Mouse (Mus musculus): ENCODE data around the gene Mvb12b. TPM values are rescaled to one million over a fixed set of nuclear protein-coding genes. Genes with fewer than 3 reads are reported as not detected.

Gene Mvb12b
- polyA plus RNA-seq, 1 experiment from 2014 or later: 85.8 TPM

DNA sequence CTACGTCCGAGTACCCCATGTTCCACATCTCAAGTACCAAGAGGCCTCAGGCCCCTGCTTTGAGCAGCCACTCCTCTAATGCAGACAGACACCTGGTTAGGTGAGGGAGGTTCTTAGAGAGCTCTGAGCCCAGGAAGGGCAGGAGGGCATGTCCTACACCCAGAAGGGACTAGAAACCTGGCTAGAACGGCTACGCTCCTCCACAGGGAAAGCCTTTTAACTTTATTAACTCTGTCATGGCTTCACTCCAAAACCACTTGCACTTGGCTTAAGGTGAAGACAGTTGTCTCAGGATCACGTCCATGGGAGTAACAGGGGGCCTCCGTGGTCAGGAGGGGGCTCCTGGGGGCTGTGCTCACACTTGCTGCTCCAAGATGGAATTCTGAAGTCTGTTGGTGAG lies 125.5 kb downstream of the Mvb12b start:
- H3K27ac ChIP-seq (replicated peaks): no peak overlapping the region
- WGBS: 77% methylated on average over 6 of the region's 6 CpGs
- no peak overlapping the region for H3K4me2 ChIP-seq (replicated peaks)
- H3K9me3 ChIP-seq: no peaks in the 10 kb centered on the region
- ATAC-seq (replicated peaks): no peak
- H3K4me1 ChIP-seq: peaks cover 33% of the 10 kb centered on the region
- no peaks in the 10 kb centered on the region for H3K27me3 ChIP-seq
- no peak overlapping the region for H3K9ac ChIP-seq (replicated peaks)
- peaks cover 3% of the 10 kb centered on the region; the same call in 1 of the 2 replicates for H3K36me3 ChIP-seq
- no peak overlapping the region for H3K4me3 ChIP-seq

GRCm38 (mm10) chr2:33760571-33760991 lies 127.2 kb downstream of the Mvb12b start:
- no peaks in the 10 kb centered on the region for H3K9me3 ChIP-seq
- H3K4me2 ChIP-seq (replicated peaks): no peak overlapping the region
- WGBS: 51% methylated on average over 13 of the region's 13 CpGs
- H3K27me3 ChIP-seq: no peaks in the 10 kb centered on the region
- ATAC-seq (replicated peaks): no peak
- no peak overlapping the region for H3K9ac ChIP-seq (replicated peaks)
- peak overlapping the region; percentile 80 for H3K27ac ChIP-seq (replicated peaks)
- H3K36me3 ChIP-seq: peaks cover 3% of the 10 kb centered on the region; the same call in 1 of the 2 replicates
- H3K4me3 ChIP-seq: no peak overlapping the region
- peaks cover 42% of the 10 kb centered on the region for H3K4me1 ChIP-seq

DNA sequence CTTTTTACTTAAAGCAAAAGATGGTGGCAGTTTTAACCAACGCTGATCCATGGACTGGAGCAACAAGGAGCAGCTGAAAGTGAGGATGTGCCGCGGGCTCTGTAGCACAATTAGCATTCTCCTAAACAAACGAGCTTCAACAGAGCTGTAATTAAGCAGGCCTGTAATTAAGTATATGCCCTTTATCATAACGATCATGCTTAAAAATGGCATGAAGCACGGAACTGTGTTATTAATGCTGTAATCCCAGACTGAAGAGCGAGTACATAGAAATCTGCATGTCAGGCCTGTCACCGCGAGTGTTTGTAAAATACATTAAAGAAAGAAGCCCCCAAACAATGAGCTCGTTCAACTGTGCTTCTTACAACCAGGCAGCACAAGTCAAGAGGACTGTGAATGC lies 128.3 kb downstream of the Mvb12b start:
- 10% methylated on average over 10 of the region's 10 CpGs for WGBS
- peaks cover 3% of the 10 kb centered on the region; the same call in 1 of the 2 replicates for H3K36me3 ChIP-seq
- peaks cover 53% of the 10 kb centered on the region for H3K4me1 ChIP-seq
- H3K9ac ChIP-seq (replicated peaks): no peak overlapping the region; the same call in 1 of the 2 replicates
- ATAC-seq (replicated peaks): peak; percentile 55
- no peaks in the 10 kb centered on the region for H3K9me3 ChIP-seq
- peak overlapping the region; percentile 80 for H3K27ac ChIP-seq (replicated peaks)
- H3K27me3 ChIP-seq: no peaks in the 10 kb centered on the region
- H3K4me3 ChIP-seq: no peak overlapping the region
- no peak overlapping the region for H3K4me2 ChIP-seq (replicated peaks)

DNA sequence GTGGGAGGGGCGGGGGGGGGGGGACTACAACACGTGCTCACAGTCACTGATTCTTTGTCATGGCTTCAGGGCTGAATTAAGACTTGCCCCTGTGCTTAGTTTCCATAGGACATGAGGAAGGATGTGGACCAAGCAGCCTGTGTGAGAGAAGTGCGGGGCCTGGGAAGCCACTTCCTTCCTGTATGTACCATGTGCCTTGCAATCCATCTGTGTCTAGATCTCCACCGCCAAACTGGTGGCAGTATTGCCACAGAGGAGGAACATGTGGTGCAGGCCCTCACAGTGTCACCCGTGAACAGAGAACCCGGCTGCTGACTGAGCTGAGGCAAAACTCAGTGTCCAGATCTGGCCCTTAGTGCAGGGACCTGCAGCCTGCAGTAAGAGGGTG lies 132.1 kb downstream of the Mvb12b start:
- no peak for ATAC-seq (replicated peaks)
- Histone ChIP-seq H3K4me1 (peaks cover 72% of the 10 kb centered on the region), H3K27ac (replicated peaks) (no peak overlapping the region), H3K9me3 (no peaks in the 10 kb centered on the region), H3K9ac (replicated peaks) (no peak overlapping the region), H3K36me3 (no peaks in the 10 kb centered on the region), H3K4me3 (no peak overlapping the region), H3K4me2 (replicated peaks) (no peak overlapping the region), H3K27me3 (no peaks in the 10 kb centered on the region)
- 58% methylated on average over 6 of the region's 6 CpGs for WGBS

- Histone ChIP-seq H3K4me2 (replicated peaks) (no peak overlapping the region), H3K4me3 (no peak overlapping the region), H3K9me3 (no peaks in the 10 kb centered on the region), H3K27ac (replicated peaks) (peak overlapping the region; percentile 57), H3K9ac (replicated peaks) (no peak overlapping the region), H3K27me3 (no peaks in the 10 kb centered on the region), H3K36me3 (no peaks in the 10 kb centered on the region), H3K4me1 (peaks cover 68% of the 10 kb centered on the region)
- no peak for ATAC-seq (replicated peaks)
- 75% methylated on average over 7 of the region's 7 CpGs for WGBS
These were observed 132.6 kb downstream of the Mvb12b start for GRCm38 (mm10) chr2:33754980-33755632.

- no peaks in the 10 kb centered on the region for H3K9me3 ChIP-seq
- no peak overlapping the region for H3K4me3 ChIP-seq
- H3K4me1 ChIP-seq: peaks cover 60% of the 10 kb centered on the region
- WGBS: 61% methylated on average over 3 of the region's 3 CpGs
- H3K9ac ChIP-seq (replicated peaks): no peak overlapping the region
- H3K4me2 ChIP-seq (replicated peaks): no peak overlapping the region
- ATAC-seq (replicated peaks): peak; percentile 39
- H3K27me3 ChIP-seq: no peaks in the 10 kb centered on the region
- H3K36me3 ChIP-seq: peaks cover 3% of the 10 kb centered on the region; the same call in 1 of the 2 replicates
- peak overlapping the region; percentile 57 for H3K27ac ChIP-seq (replicated peaks)
These were observed 133.5 kb downstream of the Mvb12b start for GRCm38 (mm10) chr2:33754317-33754633.

DNA sequence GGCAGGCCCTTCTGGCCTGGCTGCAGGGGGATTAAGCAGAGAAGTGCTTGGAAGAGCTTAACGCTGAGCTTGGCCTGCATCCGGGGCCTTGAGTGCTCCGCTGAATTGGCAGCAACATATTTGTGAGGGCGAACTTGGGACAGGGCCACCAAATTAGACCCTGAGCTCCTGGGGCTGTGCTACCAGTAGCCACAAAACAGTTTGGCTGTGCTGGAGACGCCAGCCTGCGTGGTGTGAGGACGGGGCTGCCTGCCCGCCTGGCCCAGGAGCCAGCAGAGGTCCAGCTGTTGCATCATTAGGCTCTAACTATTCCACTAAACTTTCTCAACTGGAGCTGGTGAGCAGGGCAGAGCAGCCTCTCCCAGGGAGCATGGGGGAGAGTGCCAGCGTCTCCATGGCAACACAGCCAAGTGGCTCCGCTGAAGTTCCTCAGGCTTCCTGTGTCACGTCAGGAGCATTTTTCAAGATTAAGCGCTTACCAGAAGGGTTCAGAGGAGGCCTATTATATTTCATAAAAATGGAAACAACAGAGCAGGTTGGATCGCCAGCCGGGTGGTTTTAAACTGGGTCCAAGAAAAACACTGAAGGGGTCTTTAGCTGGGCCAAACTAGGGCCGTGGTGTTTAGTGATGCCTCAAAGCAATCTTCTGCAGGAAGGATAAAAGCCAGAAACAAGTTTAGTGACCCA lies 134.0 kb downstream of the Mvb12b start:
- H3K4me1 ChIP-seq: peaks cover 55% of the 10 kb centered on the region
- peak overlapping the region; percentile 57 for H3K27ac ChIP-seq (replicated peaks)
- no peaks in the 10 kb centered on the region for H3K27me3 ChIP-seq
- peak; percentile 77 for ATAC-seq (replicated peaks)
- no peak overlapping the region for H3K9ac ChIP-seq (replicated peaks)
- no peak overlapping the region for H3K4me3 ChIP-seq
- H3K9me3 ChIP-seq: no peaks in the 10 kb centered on the region
- 9% methylated on average over 15 of the region's 15 CpGs for WGBS
- H3K4me2 ChIP-seq (replicated peaks): no peak overlapping the region
- peaks cover 8% of the 10 kb centered on the region; the same call in 1 of the 2 replicates for H3K36me3 ChIP-seq

- H3K9me3 ChIP-seq: no peaks in the 10 kb centered on the region
- H3K36me3 ChIP-seq: peaks cover 8% of the 10 kb centered on the region; the same call in 1 of the 2 replicates
- no peak overlapping the region for H3K4me3 ChIP-seq
- 77% methylated on average over 7 of the region's 7 CpGs for WGBS
- no peaks in the 10 kb centered on the region for H3K27me3 ChIP-seq
- no peak overlapping the region for H3K4me2 ChIP-seq (replicated peaks)
- H3K27ac ChIP-seq (replicated peaks): no peak overlapping the region
- H3K9ac ChIP-seq (replicated peaks): no peak overlapping the region
- no peak for ATAC-seq (replicated peaks)
- peaks cover 64% of the 10 kb centered on the region for H3K4me1 ChIP-seq
These were observed 137.1 kb downstream of the Mvb12b start for GRCm38 (mm10) chr2:33750611-33751010.

- Histone ChIP-seq H3K4me2 (replicated peaks) (no peak overlapping the region), H3K36me3 (peaks cover 8% of the 10 kb centered on the region), H3K9ac (replicated peaks) (0 out of 2 replicates have a peak overlapping the region, but pooled peaks have one; percentile 17), H3K4me1 (peaks cover 34% of the 10 kb centered on the region), H3K27ac (replicated peaks) (peak overlapping the region; percentile 66), H3K4me3 (no peak overlapping the region), H3K27me3 (no peaks in the 10 kb centered on the region), H3K9me3 (no peaks in the 10 kb centered on the region)
- peak; percentile 78 for ATAC-seq (replicated peaks)
- 5% methylated on average over 5 of the region's 5 CpGs for WGBS
These were observed 141.3 kb downstream of the Mvb12b start for GRCm38 (mm10) chr2:33746471-33746870.

- Histone ChIP-seq H3K4me2 (replicated peaks) (no peak overlapping the region), H3K4me3 (no peak overlapping the region), H3K4me1 (peaks cover 27% of the 10 kb centered on the region), H3K27ac (replicated peaks) (no peak overlapping the region), H3K36me3 (peaks cover 8% of the 10 kb centered on the region), H3K9me3 (no peaks in the 10 kb centered on the region), H3K27me3 (no peaks in the 10 kb centered on the region), H3K9ac (replicated peaks) (no peak overlapping the region)
- WGBS: 95% methylated on average over 5 of the region's 5 CpGs
- ATAC-seq (replicated peaks): no peak
These were observed 142.0 kb downstream of the Mvb12b start for GRCm38 (mm10) chr2:33745724-33746123.

DNA sequence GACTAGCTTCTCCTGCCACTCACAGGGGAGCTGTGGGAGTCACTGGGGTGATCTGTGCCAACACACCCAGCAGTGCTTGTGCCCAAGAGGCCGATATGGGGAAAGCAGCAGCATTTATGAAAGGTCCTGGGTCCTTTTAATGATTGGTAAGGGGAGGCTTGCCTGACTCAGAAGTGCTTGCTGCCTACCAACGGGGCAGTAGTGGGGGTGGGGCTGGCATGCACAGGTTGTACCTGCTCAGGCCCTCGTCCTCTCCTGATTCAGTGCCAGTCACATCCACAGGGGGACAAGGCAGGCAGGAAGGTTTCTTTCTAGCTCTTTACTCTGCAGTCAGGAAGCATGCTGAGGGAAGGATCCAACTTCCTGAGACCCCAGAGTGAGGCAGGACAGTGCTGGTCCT lies 150.6 kb downstream of the Mvb12b start:
- H3K4me3 ChIP-seq: no peak overlapping the region
- peaks cover 9% of the 10 kb centered on the region for H3K36me3 ChIP-seq
- ATAC-seq (replicated peaks): no peak
- H3K4me1 ChIP-seq: no peaks in the 10 kb centered on the region; the same call in 1 of the 2 replicates
- H3K4me2 ChIP-seq (replicated peaks): no peak overlapping the region
- WGBS: 63% methylated on average over 3 of the region's 3 CpGs
- H3K27me3 ChIP-seq: no peaks in the 10 kb centered on the region
- no peaks in the 10 kb centered on the region for H3K9me3 ChIP-seq
- H3K27ac ChIP-seq (replicated peaks): no peak overlapping the region
- H3K9ac ChIP-seq (replicated peaks): no peak overlapping the region

DNA sequence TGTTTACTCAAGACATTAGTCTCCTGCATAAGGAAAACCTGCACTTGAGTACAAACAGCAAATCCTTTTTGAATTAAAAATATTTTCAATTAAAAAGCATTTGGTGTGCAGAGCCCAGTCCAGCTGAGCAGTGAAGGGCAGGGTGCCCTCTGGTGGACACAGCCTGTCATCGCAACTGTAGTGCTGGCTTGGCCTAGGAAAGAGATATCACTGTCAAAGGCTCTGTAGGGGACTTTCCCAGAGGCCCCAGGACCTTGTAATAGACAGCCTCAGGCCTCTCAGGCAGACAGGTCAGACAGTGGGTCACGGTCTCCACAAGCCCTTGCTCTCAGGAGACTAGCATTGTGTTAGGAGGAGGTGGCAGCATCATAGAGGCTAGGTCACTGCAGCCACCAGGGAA lies 151.0 kb downstream of the Mvb12b start:
- Histone ChIP-seq H3K9ac (replicated peaks) (no peak overlapping the region), H3K36me3 (peaks cover 13% of the 10 kb centered on the region), H3K4me2 (replicated peaks) (no peak overlapping the region), H3K27me3 (no peaks in the 10 kb centered on the region), H3K9me3 (no peaks in the 10 kb centered on the region), H3K4me1 (no peaks in the 10 kb centered on the region; the same call in 1 of the 2 replicates), H3K4me3 (no peak overlapping the region), H3K27ac (replicated peaks) (no peak overlapping the region)
- WGBS: 2% methylated on average over 2 of the region's 2 CpGs
- peak; percentile 27; the same call in 1 of the 2 replicates for ATAC-seq (replicated peaks)

Measured in forebrain, embryonic 15.5 days (tissue).